Mouse (Mus musculus): Measurements from ENCODE around the gene Schip1. TPM values are rescaled to one million over a fixed set of nuclear protein-coding genes. Genes with fewer than 3 reads are reported as not detected.

The Schip1 gene
- total RNA-seq, 2 experiments from 2014 or later: 19.2 to 30.0 TPM

- DNase-seq: no peak
These were observed 61.8 kb downstream of the Schip1 start for GRCm38 (mm10) chr3:68126284-68126856.

GRCm38 (mm10) chr3:68130386-68130785, 65.8 kb downstream of the Schip1 start:
- no peak for DNase-seq

GRCm38 (mm10) chr3:68138833-68139627, 74.4 kb downstream of the Schip1 start:
- no peak for DNase-seq

GRCm38 (mm10) chr3:68150688-68151087, 86.1 kb downstream of the Schip1 start:
- DNase-seq: no peak

GRCm38 (mm10) chr3:68160175-68160574, 95.6 kb downstream of the Schip1 start:
- DNase-seq: no peak

GRCm38 (mm10) chr3:68160760-68161159, 96.2 kb downstream of the Schip1 start:
- no peak for DNase-seq

- DNase-seq: no peak
These were observed 113.6 kb downstream of the Schip1 start for GRCm38 (mm10) chr3:68178248-68178647.

GRCm38 (mm10) chr3:68187471-68187870, 122.9 kb downstream of the Schip1 start:
- peak; percentile 10 for DNase-seq

- no peak for DNase-seq
These were observed 124.5 kb downstream of the Schip1 start for GRCm38 (mm10) chr3:68189100-68189499.

GRCm38 (mm10) chr3:68196933-68197332, 132.3 kb downstream of the Schip1 start:
- no peak for DNase-seq

- DNase-seq: no peak
These were observed 136.6 kb downstream of the Schip1 start for GRCm38 (mm10) chr3:68201214-68201613.

- no peak for DNase-seq
These were observed 137.7 kb downstream of the Schip1 start for GRCm38 (mm10) chr3:68202162-68202902.

- DNase-seq: no peak
These were observed 139.4 kb downstream of the Schip1 start for GRCm38 (mm10) chr3:68203934-68204467.

- DNase-seq: no peak
These were observed 145.8 kb downstream of the Schip1 start for GRCm38 (mm10) chr3:68210422-68210821.

- DNase-seq: no peak
These were observed 156.8 kb downstream of the Schip1 start for GRCm38 (mm10) chr3:68221452-68221851.

GRCm38 (mm10) chr3:68239887-68240286, 175.3 kb downstream of the Schip1 start:
- DNase-seq: no peak

- DNase-seq: no peak
These were observed 178.6 kb downstream of the Schip1 start for GRCm38 (mm10) chr3:68243239-68243638.

GRCm38 (mm10) chr3:68246154-68246553, 181.6 kb downstream of the Schip1 start:
- DNase-seq: no peak

GRCm38 (mm10) chr3:68250589-68250988, 186.0 kb downstream of the Schip1 start:
- no peak for DNase-seq

- DNase-seq: no peak
These were observed 187.7 kb downstream of the Schip1 start for GRCm38 (mm10) chr3:68252335-68252734.

GRCm38 (mm10) chr3:68262304-68262703, 197.7 kb downstream of the Schip1 start:
- peak; percentile 3 for DNase-seq

- DNase-seq: no peak
These were observed 203.3 kb downstream of the Schip1 start for GRCm38 (mm10) chr3:68267905-68268304.

- no peak for DNase-seq
These were observed 204.6 kb downstream of the Schip1 start for GRCm38 (mm10) chr3:68269251-68269650.
